Mouse (Mus musculus): ENCODE results near the gene Ccdc182.

The Ccdc182 gene

GRCm38 (mm10) chr11:88281428-88282119 is 12.3 kb upstream of the Ccdc182 start:
- no peak for DNase-seq

GRCm38 (mm10) chr11:88282516-88282915 is 11.3 kb upstream of the Ccdc182 start:
- no peak for DNase-seq

- DNase-seq = no peak
Measured at GRCm38 (mm10) chr11:88286019-88286418, 7.8 kb upstream of the Ccdc182 start.

GRCm38 (mm10) chr11:88288400-88288799 is 5.5 kb upstream of the Ccdc182 start:
- peak; percentile 47 for DNase-seq

- DNase-seq = no peak
Measured at GRCm38 (mm10) chr11:88288805-88289340, 5.0 kb upstream of the Ccdc182 start.

GRCm38 (mm10) chr11:88291245-88291644 is 2.6 kb upstream of the Ccdc182 start:
- DNase-seq = no peak

- DNase-seq = no peak
Measured at GRCm38 (mm10) chr11:88291688-88292087, 2.2 kb upstream of the Ccdc182 start.

GRCm38 (mm10) chr11:88294394-88294710 is 494 bp downstream of the Ccdc182 start:
- no peak for DNase-seq

- DNase-seq = no peak
Measured at GRCm38 (mm10) chr11:88295298-88295697, 1.4 kb downstream of the Ccdc182 start.

GRCm38 (mm10) chr11:88297526-88297925 is 3.7 kb downstream of the Ccdc182 start:
- DNase-seq = no peak

GRCm38 (mm10) chr11:88299345-88299744 is 5.5 kb downstream of the Ccdc182 start:
- no peak for DNase-seq

GRCm38 (mm10) chr11:88301619-88302018 is 7.8 kb downstream of the Ccdc182 start:
- no peak for DNase-seq

- DNase-seq = no peak
Measured at GRCm38 (mm10) chr11:88305759-88306158, 11.9 kb downstream of the Ccdc182 start.

- DNase-seq = no peak
Measured at GRCm38 (mm10) chr11:88307616-88308543, 14.0 kb downstream of the Ccdc182 start.

GRCm38 (mm10) chr11:88309059-88309700 is 15.3 kb downstream of the Ccdc182 start:
- peak; percentile 19 for DNase-seq

- peak; percentile 51 for DNase-seq
Measured at GRCm38 (mm10) chr11:88310773-88311172, 16.9 kb downstream of the Ccdc182 start.

- DNase-seq = no peak
Measured at GRCm38 (mm10) chr11:88311606-88312005, 17.7 kb downstream of the Ccdc182 start.

GRCm38 (mm10) chr11:88313512-88313911 is 19.7 kb downstream of the Ccdc182 start:
- DNase-seq = no peak

- no peak for DNase-seq
Measured at GRCm38 (mm10) chr11:88314471-88314870, 20.6 kb downstream of the Ccdc182 start.

GRCm38 (mm10) chr11:88315393-88315792 is 21.5 kb downstream of the Ccdc182 start:
- no peak for DNase-seq

GRCm38 (mm10) chr11:88318850-88319249 is 25.0 kb downstream of the Ccdc182 start:
- DNase-seq = no peak

- DNase-seq = no peak
Measured at GRCm38 (mm10) chr11:88327016-88327415, 33.2 kb downstream of the Ccdc182 start.

Measured in cerebellum, adult 11-12 months (tissue).